Mouse (Mus musculus) 3T3-L1 (cell line): Measurements from ENCODE around the gene Bbc3.
"Not testable (repeated sequence)": the region's sequence is repeated elsewhere in the genome, so short reads cannot be mapped to it uniquely, and the experiment has no call there.

Source experiments
- DNase-seq: peaks from one replicate; pipeline ENCODE4 v3.0.0-alpha.2; 2015; ENCODE audit warnings: low read depth, low spot score

The Bbc3 gene

DNA sequence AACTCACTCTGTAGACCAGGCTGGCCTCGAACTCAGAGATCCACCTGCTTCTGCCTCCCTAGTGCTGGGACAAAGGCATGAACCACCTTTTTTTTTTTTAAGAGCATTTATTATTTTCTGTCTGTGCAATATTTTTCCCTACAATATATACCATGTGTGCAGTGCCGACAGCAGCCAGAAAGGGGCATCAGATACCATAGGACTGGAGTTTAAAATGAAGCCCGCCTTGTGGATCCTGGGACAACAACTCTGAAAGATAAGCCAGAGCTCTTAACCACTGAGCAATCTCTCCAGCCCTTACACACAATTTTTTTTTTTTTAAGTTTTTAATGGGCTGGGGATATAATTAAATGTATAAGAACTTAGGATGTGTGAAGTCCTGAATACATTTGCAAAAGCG is 13.8 kb upstream of the Bbc3 start:
- DNase-seq, result peak; percentile 86

DNA sequence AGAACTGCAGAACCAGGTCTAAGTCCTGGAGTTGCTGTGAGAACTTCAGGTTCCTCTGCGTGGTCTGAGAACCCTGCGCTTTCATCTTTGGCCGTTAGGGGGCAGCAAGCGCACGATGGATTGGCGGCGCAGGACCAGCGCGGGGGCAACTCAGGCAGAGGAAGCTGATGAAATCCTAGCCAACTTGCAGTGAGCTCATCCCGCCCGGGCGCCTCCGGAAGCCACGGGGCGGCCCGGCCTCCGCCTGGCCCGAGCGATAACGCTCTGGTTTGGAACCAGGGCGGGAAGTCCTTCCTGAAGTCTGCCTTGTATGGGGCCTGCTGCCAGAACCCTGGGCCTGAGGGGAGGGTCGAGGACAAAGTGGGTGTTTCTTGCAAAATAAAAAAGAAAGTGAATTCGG is 13.4 kb upstream of the Bbc3 start:
- DNase-seq, result peak; percentile 95

DNA sequence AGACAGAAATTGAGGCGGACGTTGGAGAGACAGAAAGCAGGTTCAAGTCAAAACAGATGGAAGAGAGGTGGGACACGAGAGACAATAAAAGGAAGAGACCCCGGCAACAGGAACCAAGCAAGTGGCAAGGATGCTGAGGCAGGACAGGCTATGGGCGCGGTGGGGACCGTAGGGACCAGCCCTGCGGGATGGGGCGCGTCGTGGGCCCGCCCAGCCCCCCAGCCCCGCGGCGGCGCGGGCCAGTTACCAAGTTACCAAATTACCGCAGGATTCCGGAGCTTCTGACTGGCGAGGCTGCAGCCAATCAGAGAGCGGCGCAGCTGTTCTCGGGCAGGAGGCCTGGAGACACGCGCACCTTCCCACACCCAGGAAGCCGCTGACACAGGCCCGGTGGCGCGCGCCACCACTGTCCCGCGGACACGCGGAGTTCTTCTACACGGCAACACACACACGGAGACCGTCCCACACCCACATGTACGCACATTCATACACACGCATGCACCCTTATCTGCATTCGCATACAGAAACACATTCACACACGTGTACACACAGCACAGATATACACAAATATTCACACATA is 12.8 kb upstream of the Bbc3 start:
- peak; percentile 85 for DNase-seq

DNA sequence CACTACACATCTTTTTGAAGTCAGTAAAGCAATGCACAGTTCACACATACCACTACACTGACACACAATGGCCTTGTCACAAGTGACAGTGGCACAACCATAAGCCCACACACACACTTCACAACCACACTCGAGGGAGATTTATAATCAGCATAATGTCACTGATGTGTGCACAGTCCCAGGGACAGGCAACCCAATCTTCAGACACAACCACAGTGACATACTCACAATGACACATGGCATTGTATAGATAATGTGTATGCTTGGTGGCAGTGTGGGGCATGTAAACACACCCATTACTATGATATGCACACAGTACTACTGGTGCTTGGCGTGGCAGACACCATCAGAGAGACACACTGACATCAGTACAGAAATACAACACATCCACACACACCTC is 12.0 kb upstream of the Bbc3 start:
- peak; percentile 13 for DNase-seq

DNA sequence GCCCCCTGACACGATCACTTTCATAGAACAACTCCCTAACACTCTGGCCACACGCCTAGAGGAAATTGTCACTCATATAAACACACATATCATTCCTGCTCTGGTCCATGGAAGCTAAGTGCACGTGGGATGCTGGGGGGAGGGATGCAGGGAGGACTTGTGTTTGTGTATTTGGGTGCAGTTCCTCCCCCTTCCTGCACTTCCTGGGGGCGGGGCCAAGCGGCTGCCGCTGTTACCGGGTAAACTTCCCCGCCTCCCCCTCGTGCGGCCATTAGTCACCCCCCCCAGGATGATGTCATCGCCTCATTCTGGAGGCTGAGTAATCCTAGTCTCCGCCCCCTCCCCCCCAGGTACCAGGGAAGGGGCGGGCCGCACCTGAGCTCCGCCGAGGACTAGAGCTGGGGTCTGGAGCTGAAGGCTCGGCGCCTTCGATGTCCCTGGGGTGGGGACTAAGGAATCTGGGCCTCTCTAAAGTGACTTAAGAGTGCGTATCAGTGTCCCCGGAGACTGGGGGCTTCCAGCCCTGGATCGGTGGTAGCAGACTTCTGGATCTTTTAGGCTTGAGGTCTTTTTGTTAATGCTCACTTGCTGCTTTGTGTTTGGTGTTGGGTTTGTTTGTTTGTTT is 11.3 kb upstream of the Bbc3 start:
- DNase-seq, result peak; percentile 87

DNA sequence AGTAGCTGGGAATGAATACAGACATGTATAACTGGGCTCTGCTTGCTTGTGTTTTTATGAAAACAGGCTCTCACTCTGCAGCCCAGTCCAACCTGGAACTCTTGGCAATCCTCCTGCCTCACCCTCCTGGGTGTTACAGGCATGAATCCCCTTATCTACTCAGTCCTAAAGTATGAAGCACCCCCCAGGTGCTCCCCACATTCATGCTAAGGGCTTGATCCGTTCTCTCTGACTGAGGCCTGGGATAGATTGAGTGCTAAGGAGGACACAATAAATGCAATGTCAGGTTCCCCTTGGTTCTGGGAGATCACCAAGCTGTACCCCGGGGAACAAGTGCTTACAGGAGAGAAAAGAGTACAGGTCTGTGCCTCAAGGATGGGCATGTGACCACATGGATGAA is 10.6 kb upstream of the Bbc3 start:
- DNase-seq, result peak; percentile 9

DNA sequence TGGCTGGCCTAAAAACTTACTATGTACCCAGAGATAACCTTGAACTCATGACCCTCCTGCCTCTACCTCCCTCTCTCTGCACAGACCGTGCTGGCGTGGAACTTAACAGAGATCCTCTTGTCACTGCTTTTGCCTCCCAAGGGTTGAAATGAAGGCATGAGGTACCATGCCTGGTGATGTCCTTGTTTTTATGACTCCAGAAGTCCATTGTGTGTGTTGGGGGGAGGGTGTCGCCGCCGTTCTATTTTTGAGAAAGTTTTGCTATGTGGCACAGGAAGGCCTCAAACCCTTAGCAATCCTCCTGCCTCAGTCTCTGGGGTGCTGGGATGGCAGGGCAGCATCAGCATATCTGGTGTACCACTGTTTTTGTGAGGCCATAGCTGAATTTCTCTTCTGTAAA is 9.3 kb upstream of the Bbc3 start:
- no peak for DNase-seq

DNA sequence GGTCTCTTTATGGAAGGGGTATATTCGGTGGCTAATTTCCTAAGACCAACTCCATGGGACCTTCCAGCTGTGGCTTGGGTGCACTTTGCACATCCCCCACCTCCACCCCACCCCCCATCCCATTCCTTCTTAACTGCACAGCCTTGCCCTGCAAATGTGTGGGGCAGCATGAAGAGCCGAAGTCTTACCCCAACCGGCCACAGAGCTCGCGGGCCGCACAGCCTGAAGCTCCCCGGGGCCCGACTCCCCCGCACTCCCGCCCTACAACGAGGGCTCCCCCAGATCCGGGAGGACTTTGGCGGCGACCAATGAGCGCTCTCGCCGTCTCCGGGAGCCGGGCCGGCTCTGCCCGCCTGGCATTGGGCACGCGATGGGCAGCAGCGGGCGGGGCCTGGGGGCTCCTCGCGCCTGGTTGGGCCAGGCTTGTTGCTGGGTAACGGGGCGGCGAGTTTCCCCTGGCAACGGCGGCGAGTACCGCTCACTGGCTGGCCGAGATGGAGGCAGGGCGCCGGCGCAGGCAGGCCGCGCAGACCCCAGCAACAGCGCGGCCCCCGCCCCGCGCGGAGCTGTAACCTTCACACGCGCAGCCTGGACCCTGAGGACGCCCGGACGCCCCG is 8.7 kb upstream of the Bbc3 start:
- DNase-seq, result peak; percentile 78

DNA sequence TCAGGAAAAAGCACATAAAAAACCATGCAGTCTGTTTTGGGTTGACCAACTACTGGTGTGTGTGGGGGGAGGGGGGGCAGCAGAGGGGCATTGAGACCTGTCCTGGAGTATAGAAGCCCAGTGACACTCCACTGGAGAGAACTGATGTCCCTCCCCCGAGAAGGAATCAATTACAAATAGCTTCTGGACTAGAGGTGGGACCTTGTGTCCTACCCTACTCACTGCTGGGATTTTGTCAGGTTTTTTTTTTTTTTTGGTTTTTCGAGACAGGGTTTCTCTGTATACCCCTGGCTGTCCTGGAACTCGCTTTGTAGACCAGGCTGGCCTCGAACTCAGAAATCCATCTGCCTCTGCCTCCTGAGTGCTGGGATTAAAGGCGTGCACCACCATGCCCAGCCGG is 1.1 kb upstream of the Bbc3 start:
- DNase-seq, result not testable (repeated sequence)

DNA sequence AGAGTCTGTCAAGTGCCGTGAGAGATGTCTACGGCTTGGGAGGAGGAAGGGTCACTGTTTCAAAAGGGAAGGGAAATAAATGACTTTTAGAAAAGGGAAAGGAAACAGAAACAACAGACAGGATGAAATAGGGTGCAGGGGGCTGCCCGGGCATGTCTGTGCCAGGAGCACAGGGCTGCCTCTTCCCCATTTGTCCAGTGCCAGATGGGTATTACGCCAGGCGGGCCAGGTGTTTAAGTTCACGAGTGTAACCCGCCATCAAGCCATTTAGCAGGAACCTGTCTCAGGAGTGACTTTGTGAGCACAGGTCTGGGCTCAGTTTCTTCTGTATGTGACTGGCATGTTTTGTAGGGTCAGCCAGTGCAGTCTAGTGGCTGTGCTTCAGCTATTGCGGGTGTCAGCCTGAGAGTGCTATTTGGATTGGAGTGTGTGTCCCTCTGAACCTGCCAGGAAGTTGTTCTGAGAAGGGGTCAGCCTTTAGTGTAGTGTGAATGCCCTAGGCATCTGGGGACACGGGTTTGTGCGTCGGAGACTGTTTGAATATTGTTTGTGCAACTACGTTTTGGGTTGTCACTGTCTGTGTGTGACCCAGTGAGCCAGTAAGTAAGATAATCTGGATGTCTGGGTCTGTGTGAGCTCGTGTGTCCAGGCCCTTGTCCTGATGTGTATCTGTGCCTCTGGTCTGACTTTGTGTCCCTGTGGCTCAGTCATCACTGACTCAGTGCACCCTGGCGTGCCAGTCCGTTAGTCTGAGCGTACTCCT is 543 bp downstream of the Bbc3 start:
- no peak for DNase-seq

DNA sequence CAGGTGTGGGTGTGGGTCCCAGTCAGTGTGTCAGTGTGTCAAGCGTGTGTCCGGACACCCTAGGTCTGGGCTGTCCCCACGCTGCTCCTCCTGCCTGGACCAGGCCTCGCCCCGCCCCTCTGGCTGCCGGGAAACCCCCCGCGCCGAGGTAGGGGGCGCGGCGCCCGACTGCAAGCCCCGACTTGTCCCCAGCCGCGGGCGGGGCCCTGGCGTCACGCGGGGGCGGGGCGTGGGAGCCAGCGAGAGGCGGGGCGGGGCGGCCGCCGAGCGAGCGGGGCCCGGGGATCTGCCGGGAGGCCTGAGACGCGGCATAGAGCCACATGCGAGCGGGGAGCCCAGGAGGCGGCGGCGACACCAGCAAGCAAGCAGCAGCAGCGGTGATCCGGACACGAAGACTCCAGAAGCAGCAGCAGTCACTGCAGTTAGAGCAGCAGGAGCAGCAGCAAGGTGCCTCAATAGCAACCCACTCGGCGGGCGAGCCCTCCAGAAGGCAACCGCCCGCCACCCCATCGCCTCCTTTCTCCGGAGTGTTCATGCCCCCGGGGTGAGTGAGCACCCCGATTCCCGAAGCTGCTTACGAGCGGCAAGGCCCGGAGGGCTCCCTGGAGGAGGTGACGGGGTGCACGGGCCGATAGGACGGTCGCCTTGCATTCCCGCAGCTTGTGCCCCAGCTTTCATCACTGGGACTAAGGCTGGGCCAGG is 1.3 kb downstream of the Bbc3 start:
- peak; percentile 61 for DNase-seq

DNA sequence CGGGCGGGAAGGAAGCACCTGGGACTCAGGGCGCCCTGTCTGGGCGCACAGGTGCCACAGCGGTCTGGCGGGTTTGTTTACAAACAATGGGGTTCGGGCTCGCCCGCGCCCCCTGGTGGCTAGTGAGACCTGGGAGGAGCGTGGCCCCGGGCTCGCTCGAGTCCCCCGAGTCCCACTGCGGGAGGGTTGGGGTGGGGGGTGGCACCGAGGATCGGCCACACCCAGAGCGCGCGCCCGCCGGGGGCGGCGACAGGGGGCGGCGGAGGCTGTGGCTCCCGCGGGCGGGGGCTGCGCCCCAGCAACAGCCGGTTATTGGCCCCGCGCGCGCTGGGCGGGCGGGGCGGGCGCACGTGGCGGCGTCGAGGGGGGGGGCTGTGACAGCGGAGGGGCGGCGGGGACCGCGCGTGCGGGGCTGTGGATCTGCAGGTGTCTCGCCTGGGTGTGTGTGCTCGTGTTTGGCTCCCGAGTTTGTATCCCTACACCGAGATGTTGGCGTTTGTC is 1.9 kb downstream of the Bbc3 start:
- peak; percentile 79 for DNase-seq

DNA sequence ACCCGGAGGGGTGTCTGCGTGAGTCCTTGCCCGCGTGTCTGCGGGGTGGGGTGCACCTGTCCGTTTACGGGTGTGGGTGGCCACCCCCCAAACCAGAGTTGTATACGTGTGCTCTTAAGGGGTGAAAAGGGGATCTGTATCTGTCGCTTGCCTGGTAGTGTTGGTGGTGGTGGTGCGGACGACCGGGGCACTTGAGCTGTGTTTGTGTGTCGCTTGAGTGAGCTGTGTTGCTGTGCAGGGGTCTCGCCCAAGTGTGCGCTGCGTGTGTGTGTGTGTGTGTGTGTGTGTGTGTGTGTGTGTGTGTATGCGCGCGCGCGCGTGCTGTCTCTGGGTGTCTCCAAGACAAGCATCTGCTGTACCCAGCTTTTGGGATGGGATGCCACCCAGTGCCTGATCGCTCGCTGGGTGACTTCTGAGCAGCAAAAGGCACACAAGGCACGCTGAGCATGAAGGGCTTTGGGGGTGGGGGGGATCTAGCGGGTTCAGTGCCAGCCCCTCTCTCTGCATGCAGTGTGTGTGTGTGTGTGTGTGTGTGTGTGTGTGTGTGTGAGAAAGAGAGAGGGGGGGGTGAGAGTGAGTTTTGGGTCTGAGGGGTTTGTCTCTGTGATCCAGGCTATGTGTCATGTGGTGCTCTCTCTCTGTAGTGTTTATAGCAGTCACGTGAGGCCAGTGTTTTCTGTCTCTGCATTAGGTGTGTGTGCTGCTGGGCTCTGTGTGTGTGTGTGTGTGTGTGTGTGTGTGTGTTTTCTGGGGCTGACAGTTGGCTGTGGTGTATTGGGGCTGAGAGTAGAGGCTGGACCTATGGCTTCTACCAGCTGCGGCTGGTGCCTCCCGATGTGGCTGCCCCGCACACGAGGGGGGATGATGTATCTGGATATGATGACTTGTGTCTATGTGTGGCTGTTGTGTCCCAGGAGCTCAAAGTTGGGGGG is 2.6 kb downstream of the Bbc3 start:
- peak; percentile 58 for DNase-seq

DNA sequence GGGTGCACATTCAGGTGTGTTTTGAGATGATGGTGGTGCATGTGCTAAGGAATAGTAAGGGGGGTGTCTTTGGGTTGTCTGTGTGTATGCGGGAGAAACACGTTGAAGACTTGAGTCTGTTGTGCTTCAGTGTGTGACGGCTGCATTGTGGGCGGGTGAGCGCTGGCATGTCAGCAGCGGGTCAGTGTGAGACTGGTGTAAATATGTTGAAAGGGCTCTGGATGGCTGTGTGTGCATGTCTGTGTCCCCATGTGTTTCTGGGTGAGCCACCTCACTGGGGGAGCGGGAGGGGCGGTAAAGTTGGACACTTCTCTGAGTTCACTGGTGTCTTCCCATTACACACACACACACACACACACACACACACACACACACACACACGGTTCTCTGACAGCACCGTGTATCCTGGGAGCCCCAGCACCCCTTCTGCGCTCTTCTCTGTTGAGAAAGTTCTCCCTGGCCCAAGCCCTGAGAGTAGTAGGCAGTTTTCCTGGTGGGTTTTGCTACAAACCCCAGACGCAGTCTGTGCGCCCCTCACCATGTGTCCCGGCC is 3.3 kb downstream of the Bbc3 start:
- DNase-seq, result peak; percentile 71

DNA sequence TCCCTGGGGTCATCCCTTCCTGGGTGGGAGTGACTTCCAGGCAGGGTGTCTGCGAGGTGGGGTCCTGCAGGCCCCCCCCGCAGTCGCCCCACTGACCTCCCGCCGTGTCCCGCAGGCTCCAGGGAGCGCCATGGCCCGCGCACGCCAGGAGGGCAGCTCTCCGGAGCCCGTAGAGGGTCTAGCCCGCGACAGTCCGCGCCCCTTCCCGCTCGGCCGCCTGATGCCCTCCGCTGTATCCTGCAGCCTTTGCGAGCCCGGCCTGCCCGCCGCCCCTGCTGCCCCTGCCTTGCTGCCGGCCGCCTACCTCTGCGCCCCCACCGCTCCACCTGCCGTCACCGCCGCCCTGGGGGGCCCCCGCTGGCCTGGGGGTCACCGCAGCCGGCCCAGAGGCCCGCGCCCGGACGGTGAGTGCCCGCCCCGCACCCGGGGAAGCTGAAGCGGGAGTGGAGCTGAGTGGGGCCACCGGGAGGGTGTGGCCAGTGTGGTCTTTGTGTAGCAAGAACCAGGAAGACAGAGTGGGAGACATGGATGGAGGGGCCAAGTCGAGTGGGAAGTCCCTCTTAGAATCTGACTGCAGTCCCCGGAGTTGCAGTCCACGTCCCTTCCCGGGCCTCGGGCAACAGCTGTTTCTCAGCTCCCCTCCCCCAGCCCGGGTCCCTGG is 3.9 kb downstream of the Bbc3 start:
- DNase-seq, result peak; percentile 72

DNA sequence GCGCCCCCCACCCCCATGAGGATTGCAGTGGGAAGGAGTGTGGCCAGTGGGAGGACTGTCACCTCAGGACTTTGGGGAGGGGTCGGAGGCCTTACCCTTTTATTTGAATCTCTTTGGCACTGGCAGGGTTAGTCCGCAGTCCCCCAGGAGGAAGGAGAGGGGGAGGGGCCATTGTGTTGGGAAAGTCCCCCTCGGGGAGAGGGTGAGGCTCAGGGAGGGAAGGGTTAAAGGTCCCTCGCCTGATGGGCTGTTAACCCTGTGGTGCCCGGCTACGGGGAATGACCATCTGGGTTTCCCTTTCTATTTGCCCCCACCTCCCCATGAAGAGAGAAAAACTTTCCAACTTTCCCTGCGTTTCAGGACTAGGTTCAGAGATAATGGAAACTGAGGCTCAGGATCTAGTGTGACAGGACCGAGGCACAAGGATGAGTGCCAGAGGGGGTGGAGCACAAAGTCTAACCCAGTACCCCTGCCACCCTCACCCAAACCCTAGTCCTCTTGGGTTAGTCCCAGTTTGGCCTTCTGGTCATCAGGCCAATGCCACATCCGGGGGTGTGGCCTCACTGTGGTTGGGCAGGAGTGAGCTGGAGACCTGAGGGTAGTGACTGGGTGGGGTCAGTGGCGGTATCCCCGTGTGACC is 4.6 kb downstream of the Bbc3 start:
- peak; percentile 90 for DNase-seq

DNA sequence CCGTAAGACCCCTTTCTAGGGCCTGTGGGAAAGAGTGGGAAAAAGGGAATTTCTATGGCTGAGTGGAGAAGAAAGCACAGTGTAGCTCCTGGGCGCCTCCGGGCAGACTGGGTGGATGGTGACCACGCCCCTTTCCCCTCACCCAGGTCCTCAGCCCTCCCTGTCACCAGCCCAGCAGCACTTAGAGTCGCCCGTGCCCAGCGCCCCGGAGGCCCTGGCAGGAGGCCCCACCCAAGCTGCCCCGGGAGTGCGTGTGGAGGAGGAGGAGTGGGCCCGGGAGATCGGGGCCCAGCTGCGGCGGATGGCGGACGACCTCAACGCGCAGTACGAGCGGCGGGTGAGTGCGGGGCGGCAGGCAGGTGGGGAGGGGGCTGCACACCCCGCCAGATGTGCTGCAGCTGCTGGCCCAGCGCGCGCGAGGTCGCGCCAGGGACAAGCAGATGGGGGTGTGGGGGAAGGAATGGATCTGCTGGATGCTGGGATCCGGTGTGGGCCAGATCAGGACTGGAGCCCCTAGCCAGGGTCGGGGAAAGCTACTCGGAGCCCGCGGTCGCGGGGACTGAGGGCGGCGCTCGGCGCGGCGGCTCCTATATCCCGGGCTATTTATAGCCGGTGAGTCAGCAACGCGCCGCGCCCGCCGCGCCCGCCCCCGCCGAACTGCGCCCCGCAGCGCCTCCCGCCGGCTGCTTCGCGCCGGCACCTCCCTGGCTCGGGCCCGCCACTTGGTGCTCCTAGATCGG is 5.5 kb downstream of the Bbc3 start:
- DNase-seq, result peak; percentile 76

DNA sequence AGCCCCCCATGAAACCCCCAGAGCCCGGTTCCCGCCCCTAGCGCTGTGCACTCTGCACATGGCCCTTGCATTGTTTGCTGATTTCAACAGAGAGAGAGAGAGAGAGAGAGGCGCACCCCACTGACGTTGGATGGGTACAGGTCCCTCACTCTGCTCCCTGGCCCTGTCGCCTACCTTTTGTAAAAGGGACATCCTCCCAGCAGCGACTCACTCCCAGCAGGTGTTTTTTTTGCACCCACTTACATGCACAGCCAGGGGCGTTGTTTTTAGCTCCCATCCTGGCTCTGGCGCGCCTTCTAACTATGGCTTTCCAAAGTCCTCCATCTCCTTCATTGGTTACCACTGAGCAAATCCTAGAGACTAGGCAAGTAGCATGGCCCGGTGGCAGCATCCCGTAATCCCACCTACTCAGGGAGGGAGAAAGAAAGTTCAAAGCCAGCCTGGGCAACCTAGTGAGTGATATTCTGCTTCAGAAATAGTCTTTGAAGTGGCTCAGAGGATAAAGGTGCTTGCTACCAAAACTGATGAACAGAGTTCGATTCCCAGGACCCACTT is 6.1 kb downstream of the Bbc3 start:
- DNase-seq, result no peak
